Mouse (Mus musculus): Measurements from ENCODE around the gene Clptm1.
"Not testable (repeated sequence)": the region's sequence is repeated elsewhere in the genome, so short reads cannot be mapped to it uniquely, and the experiment has no call there.

Clptm1 gene

GRCm38 (mm10) chr7:19609641-19610332 lies 55.0 kb downstream of the Clptm1 start:
- DNase-seq (ENCODE audit: low spot score in 2 of 2) = no peak

GRCm38 (mm10) chr7:19607291-19607690 lies 57.5 kb downstream of the Clptm1 start:
- no peak for DNase-seq (ENCODE audit: low spot score in 2 of 2)

GRCm38 (mm10) chr7:19604606-19605214 lies 60.1 kb downstream of the Clptm1 start:
- DNase-seq (ENCODE audit: low spot score in 2 of 2) = not testable (repeated sequence)

- DNase-seq (ENCODE audit: low spot score in 2 of 2) = peak; percentile 80 to 90
These were observed 60.8 kb downstream of the Clptm1 start, which contains the start of gene Clasrp for GRCm38 (mm10) chr7:19603849-19604605. TSS of gene Clasrp (minus strand) at chr7:19604486.

- DNase-seq (ENCODE audit: low spot score in 2 of 2) = no peak
These were observed 61.8 kb downstream of the Clptm1 start for GRCm38 (mm10) chr7:19603055-19603454.

GRCm38 (mm10) chr7:19600562-19600961 lies 64.3 kb downstream of the Clptm1 start:
- no peak for DNase-seq (ENCODE audit: low spot score in 2 of 2)

- DNase-seq (ENCODE audit: low spot score in 2 of 2) = no peak
These were observed 71.6 kb downstream of the Clptm1 start for GRCm38 (mm10) chr7:19593061-19593730.

GRCm38 (mm10) chr7:19589917-19590316 lies 74.9 kb downstream of the Clptm1 start:
- DNase-seq (ENCODE audit: low spot score in 2 of 2) = peak; percentile 47 to 60

GRCm38 (mm10) chr7:19589207-19589606 lies 75.6 kb downstream of the Clptm1 start:
- peak; percentile 34 to 47 for DNase-seq (ENCODE audit: low spot score in 2 of 2)

GRCm38 (mm10) chr7:19586269-19586668 lies 78.6 kb downstream of the Clptm1 start:
- no peak for DNase-seq (ENCODE audit: low spot score in 2 of 2)
